Mouse (Mus musculus) heart, embryonic 11.5 days (tissue): ENCODE results near the gene Olfr1448. TPM values are rescaled to one million over a fixed set of nuclear protein-coding genes. Genes with fewer than 3 reads are reported as not detected.
"Not testable (repeated sequence)": the region's sequence is repeated elsewhere in the genome, so short reads cannot be mapped to it uniquely, and the experiment has no call there.

Experiments
- ATAC-seq: fragments of 200-750 bp; cut with Nextera tagmentation; replicated peaks from 2 replicates; pipeline ENCODE4 v1.8.0; 2017; ENCODE audit warnings: moderate library complexity; ENCODE audit not compliant: insufficient number of reproducible peaks, low FRiP score, low TSS enrichment
- H3K27ac ChIP-seq: fragments of 300-500 bp; sonication (generic); 2 replicates; pipeline ENCODE4 v1.5.1; 2014; ENCODE audit warnings: mild to moderate bottlenecking, low read depth, low read length
- H3K27me3 ChIP-seq: fragments of 300-500 bp; sonication (generic); 2 replicates; pipeline ENCODE4 v1.6.1; 2014; ENCODE audit warnings: mild to moderate bottlenecking, low read length, mixed read lengths; ENCODE audit not compliant: control insufficient read depth, insufficient read depth
- H3K36me3 ChIP-seq: fragments of 300-500 bp; sonication (generic); 2 replicates; pipeline ENCODE4 v1.6.1; 2014; ENCODE audit warnings: mild to moderate bottlenecking, low read length, moderate library complexity, mixed read lengths; ENCODE audit not compliant: control insufficient read depth, insufficient read depth
- H3K4me1 ChIP-seq: fragments of 300-500 bp; sonication (generic); 2 replicates; pipeline ENCODE4 v1.6.1; 2014; ENCODE audit warnings: low read length; ENCODE audit not compliant: control insufficient read depth, insufficient read depth
- H3K4me2 ChIP-seq: fragments of 300-500 bp; sonication (generic); 2 replicates; pipeline ENCODE4 v1.6.1; 2014; ENCODE audit warnings: mild to moderate bottlenecking, moderate library complexity
- H3K4me3 ChIP-seq: fragments of 300-500 bp; sonication (generic); 2 replicates; pipeline ENCODE4 v1.5.1; 2014; ENCODE audit warnings: low read depth, low read length
- H3K9ac ChIP-seq: fragments of 300-500 bp; sonication (generic); 2 replicates; pipeline ENCODE4 v1.6.1; 2014; ENCODE audit warnings: mild to moderate bottlenecking, low read depth, low read length, moderate library complexity
- H3K9me3 ChIP-seq: fragments of 300-500 bp; sonication (generic); replicated peaks from 2 replicates; pipeline ENCODE4 v1.6.1; 2016; ENCODE audit warnings: low read length; ENCODE audit not compliant: control insufficient read depth
- WGBS: fragments of 180-500 bp; shearing (Covaris S2); extraction: QIAGEN DNeasy Blood & Tissue Kit; methylation state at CpG from one replicate; pipeline ENCODE4 v1.1.7; 2014; ENCODE audit not compliant: insufficient replicate concordance; 5-methylcytosine and 5-hydroxymethylcytosine counted together
- polyA plus RNA-seq: library from polyadenylated mRNA; unstranded; fragments of >200 nt; fragmentation: Nextera tagmentation; extraction: Ambion mirVana; gene quantifications from 2 replicates; pipeline ENCODE4 v1.2.1, GENCODE M21; 2014

Olfr1448 gene
- polyA plus RNA-seq = not detected in 2 replicates

DNA sequence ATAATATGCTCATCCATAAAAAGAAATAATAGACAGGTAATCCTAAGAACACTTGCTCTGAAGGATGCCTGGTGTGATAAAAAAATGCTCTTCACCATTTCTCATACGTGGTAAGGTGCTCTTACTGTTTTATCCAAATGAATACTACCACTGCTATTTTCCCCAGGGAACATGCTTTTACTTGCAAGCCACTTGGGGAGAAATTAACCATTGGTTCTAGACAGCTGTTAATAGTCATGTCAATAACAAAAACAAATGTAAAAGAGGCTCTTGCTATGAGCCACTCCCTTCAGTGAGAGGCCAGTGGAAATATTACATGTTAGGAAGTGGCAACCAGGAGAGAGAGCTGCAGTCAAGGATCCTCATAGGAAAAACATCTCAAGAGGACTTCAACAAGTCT is at the start of gene Olfr1448:
Gene Olfr1448, minus strand, starts transcription at position 101 of the 400 bp plus-strand sequence.
- Histone ChIP-seq H3K9me3 (0 out of 2 replicates have a peak, but pooled peaks cover 3% of the 10 kb centered on the region), H3K4me1 (no peaks in the 10 kb centered on the region), H3K4me3 (no peak within 1 kb of the TSS), H3K27me3 (no peaks in the 10 kb centered on the region), H3K27ac (no peak within 1 kb of the TSS), H3K4me2 (no peak within 1 kb of the TSS), H3K36me3 (no peaks in the 10 kb centered on the region), H3K9ac (no peak within 1 kb of the TSS)
- 73% methylated on average over 1 of the region's 1 CpGs for WGBS
- ATAC-seq = no peak

DNA sequence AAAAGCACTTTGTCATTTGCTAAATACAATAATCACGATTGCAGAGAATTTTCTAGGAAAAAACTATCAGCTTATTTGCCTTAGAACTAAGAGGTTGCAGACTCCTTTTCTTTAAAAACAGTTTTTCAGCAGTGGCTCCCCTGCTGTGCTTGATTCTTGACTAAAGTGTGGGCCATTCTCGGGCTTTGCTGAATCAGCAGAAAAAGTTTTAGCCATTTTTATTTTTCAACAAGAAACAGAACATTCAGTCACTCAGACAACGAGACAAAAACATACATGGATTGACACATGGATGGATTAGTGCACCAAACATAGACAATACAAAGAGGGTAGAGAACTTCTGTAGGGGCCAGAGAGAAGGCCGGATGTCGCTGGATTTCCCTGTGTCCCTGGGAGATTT is 45.9 kb upstream of the Olfr1448 start:
- not testable (repeated sequence) for H3K9me3 ChIP-seq, H3K36me3 ChIP-seq, H3K27ac ChIP-seq, ATAC-seq, H3K4me1 ChIP-seq, H3K9ac ChIP-seq, H3K4me3 ChIP-seq, H3K4me2 ChIP-seq, H3K27me3 ChIP-seq
- 80% methylated on average over 5 of the region's 5 CpGs for WGBS

DNA sequence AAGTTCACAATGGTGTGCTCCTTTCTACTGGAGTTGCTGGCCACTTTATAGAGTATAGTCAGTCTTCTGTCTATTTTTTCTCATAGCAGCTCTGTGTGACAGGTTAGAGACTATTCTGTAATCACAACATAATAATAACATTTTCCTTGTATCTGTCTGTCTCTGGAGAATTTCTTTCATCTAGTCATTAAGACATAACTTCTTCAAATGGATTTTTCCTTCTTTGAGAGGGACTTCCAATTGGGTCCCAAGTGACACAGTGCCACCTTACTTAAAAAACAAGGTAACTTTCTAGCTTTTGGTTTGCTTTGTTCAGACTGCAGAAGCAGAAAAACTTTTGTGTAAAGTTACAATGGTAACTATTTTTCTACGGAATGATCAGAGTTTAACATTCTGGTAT is 25.7 kb upstream of the Olfr1448 start, which contains the start of gene Olfr1450:
Gene Olfr1450, plus strand, starts transcription at position 301 of the 400 bp plus-strand sequence.
- H3K27ac ChIP-seq = no peak within 1 kb of the TSS
- no peak for ATAC-seq
- 80% methylated on average over 1 of the region's 1 CpGs for WGBS
- H3K4me2 ChIP-seq = no peak within 1 kb of the TSS
- no peaks in the 10 kb centered on the region for H3K27me3 ChIP-seq
- no peaks in the 10 kb centered on the region for H3K36me3 ChIP-seq
- no peak within 1 kb of the TSS for H3K9ac ChIP-seq
- peaks cover 3% of the 10 kb centered on the region for H3K9me3 ChIP-seq
- H3K4me1 ChIP-seq = no peaks in the 10 kb centered on the region
- H3K4me3 ChIP-seq = no peak within 1 kb of the TSS

DNA sequence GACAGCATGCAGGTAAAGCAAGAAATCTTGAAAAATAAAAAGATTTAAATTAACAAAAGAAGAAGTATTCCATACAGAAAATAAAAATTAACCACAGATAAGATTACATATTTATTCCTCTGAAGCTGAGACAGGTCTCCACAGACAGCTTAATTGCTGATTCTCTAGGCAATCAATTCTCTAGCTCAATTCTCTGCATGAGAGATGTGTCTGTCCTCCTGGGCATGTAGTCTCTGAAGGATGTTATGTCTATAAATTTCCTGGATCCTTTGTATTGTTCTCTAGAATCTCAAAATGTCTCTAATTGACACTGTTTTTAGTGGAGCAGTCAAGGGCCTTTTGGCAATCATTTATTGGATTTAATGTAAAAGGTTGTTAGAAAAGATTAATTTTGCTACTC is 6.3 kb upstream of the Olfr1448 start, which contains the start of gene Olfr1449:
Gene Olfr1449, plus strand, starts transcription at position 301 of the 400 bp plus-strand sequence.
- Histone ChIP-seq H3K9me3 (peaks cover 3% of the 10 kb centered on the region; the same call in 1 of the 2 replicates), H3K9ac (no peak within 1 kb of the TSS), H3K27me3 (no peaks in the 10 kb centered on the region), H3K4me1 (no peaks in the 10 kb centered on the region), H3K36me3 (no peaks in the 10 kb centered on the region), H3K4me2 (no peak within 1 kb of the TSS), H3K27ac (no peak within 1 kb of the TSS), H3K4me3 (no peak within 1 kb of the TSS)
- ATAC-seq = no peak

DNA sequence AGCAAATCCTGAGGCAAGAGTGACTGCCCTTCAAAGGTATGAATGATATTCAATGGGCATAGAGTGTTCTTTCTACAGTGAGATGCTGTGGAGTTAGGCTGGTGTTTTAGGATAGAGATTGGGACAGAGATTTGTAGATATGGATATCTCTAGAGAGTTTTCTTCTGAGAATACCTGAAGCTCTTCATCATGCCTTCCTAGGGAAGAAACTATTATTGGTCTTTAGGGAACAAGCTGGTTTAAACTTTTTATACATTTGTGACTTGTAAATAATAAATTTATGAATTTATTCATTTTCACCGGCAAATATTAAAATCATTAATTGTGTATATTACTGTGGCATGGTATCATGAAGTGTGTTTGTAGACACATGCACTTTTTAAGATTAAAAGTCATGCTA is 20.6 kb downstream of the Olfr1448 start, which contains the start of gene Olfr1447:
Gene Olfr1447, minus strand, starts transcription at position 101 of the 400 bp plus-strand sequence.
- Histone ChIP-seq H3K4me1 (no peaks in the 10 kb centered on the region), H3K27me3 (no peaks in the 10 kb centered on the region), H3K4me2 (no peak within 1 kb of the TSS), H3K27ac (no peak within 1 kb of the TSS), H3K4me3 (no peak within 1 kb of the TSS), H3K9me3 (0 out of 2 replicates have a peak, but pooled peaks cover 2% of the 10 kb centered on the region), H3K9ac (no peak within 1 kb of the TSS), H3K36me3 (no peaks in the 10 kb centered on the region)
- 75% methylated on average over 1 of the region's 1 CpGs for WGBS
- no peak for ATAC-seq

DNA sequence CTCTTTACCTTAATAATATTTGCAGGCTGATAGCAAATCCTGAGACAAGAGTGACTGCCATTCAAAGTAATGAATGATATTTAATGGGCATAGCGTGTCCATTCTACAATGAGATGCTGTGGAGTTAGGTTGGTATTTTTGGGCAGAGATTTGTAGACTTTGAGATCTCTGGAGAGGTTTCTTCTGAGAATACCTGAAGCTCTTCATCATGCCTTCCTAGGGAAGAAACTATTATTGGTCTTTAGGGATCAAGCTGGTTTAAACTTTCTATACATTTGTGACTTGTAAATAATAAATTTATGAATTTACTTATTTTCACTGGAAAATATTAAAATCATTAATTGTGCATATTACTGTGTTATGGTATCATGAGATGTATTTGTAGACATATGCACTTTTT is 30.8 kb downstream of the Olfr1448 start, which contains the start of gene Olfr1446:
Gene Olfr1446, minus strand, starts transcription at position 101 of the 400 bp plus-strand sequence.
- Histone ChIP-seq H3K27me3 (no peaks in the 10 kb centered on the region), H3K4me3 (no peak within 1 kb of the TSS), H3K4me1 (no peaks in the 10 kb centered on the region), H3K9me3 (no peaks in the 10 kb centered on the region), H3K27ac (no peak within 1 kb of the TSS), H3K4me2 (no peak within 1 kb of the TSS), H3K36me3 (no peaks in the 10 kb centered on the region), H3K9ac (no peak within 1 kb of the TSS)
- 65% methylated on average over 1 of the region's 1 CpGs for WGBS
- ATAC-seq = no peak

DNA sequence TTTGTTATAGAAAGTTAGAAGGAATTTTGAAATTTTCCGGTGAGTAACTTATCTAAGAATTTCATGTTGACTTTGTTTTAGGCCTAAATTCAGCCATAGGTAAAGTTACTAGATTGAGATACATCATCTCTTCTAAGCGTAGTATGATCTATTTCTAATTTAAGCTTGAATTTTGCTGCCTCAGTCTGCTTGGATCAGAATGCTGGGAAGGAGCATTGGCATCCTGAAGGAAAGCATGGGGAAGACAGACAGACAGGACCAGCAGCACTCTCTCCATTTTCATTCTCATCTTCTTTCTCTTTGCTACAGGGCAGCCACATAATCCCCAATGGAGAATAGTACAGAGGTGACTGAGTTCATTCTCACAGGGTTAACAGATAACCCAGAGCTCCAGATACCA is 40.7 kb downstream of the Olfr1448 start, which contains the start of gene Olfr1445:
Gene Olfr1445, plus strand, starts transcription at position 301 of the 400 bp plus-strand sequence.
- 74% methylated on average over 2 of the region's 2 CpGs for WGBS

More for the DNA sequence above, 40.7 kb downstream of the Olfr1448 start, which contains the start of gene Olfr1445:
- Histone ChIP-seq H3K27me3 (no peaks in the 10 kb centered on the region), H3K9me3 (0 out of 2 replicates have a peak, but pooled peaks cover 3% of the 10 kb centered on the region), H3K4me2 (no peak within 1 kb of the TSS), H3K4me1 (no peaks in the 10 kb centered on the region), H3K27ac (no peak within 1 kb of the TSS), H3K9ac (no peak within 1 kb of the TSS), H3K4me3 (no peak within 1 kb of the TSS), H3K36me3 (no peaks in the 10 kb centered on the region)
- ATAC-seq = no peak
